Mouse (Mus musculus): ENCODE measurements at regions not wholly inside any gene's neighbourhood (a gene's known extent, or its start where the extent isn't known, plus 50 kb on each side); places are given as distances from the start of the nearest gene placed in this dataset.
"Not testable (repeated sequence)": the region's sequence is repeated elsewhere in the genome, so short reads cannot be mapped to it uniquely, and the experiment has no call there.

DNA sequence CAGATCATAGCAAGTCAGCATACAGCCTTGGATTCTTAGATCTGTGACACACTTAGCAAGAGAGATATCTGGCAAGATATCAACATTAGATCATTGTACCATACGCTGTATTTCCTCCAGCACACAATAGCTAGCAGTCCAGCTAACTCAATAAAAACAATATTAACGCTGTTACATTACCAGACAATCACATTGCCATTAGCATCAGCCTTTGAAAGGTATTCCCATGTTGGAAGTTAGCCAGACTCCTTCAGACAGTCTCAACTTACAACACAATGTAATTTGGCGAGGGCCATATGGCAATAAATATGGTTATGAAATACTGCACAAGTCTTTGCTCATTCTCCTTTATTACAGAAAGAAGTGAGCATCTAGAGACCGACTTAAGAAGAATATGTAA, 1084.0 kb downstream of the Diaph3 start:
- H3K4me1 ChIP-seq (ENCODE audit: control insufficient read depth, insufficient read depth, low read length), result no peaks in the 10 kb centered on the region
- H3K9me3 ChIP-seq (ENCODE audit: control insufficient read depth, low read length), result no peaks in the 10 kb centered on the region
- H3K27me3 ChIP-seq (ENCODE audit: control insufficient read depth, insufficient read depth, low read length), result no peaks in the 10 kb centered on the region
- H3K4me2 ChIP-seq, result no peak overlapping the region
- no peaks in the 10 kb centered on the region for H3K36me3 ChIP-seq (ENCODE audit: control insufficient read depth, insufficient read depth, low read length)
- 89% methylated on average over 4 of the region's 4 CpGs for WGBS
- H3K27ac ChIP-seq (ENCODE audit: low read depth, low read length), result no peak overlapping the region
- no peak overlapping the region for H3K9ac ChIP-seq (ENCODE audit: low read length)
- ATAC-seq (ENCODE audit: low FRiP score) (no peak), DNase-seq (ENCODE audit: low spot score, missing footprints) (no peak)
- H3K4me3 ChIP-seq (ENCODE audit: low read depth, low read length), result no peak overlapping the region

DNA sequence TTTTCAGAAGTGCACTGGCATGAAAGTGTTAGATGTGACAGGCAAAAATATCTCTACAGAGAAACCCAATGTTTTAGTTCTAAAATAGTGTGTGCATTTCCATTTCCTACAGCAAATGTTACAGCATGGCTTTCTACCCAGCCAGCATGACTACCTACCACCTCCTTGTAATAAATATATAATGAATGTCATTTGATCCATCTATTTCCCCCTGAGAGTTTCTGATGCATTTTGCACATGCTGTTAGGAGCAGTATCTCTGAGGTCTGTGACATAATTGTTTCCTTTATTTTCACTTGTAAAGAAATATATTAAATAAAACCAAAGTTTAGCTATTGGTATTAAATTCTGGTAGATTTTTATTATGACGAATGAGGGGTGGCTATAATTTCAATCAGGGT, 1086.4 kb downstream of the Diaph3 start:
- H3K9me3 ChIP-seq (ENCODE audit: control insufficient read depth, low read length), result no peaks in the 10 kb centered on the region
- H3K27ac ChIP-seq (ENCODE audit: low read depth, low read length), result no peak overlapping the region
- H3K36me3 ChIP-seq (ENCODE audit: control insufficient read depth, insufficient read depth, low read length), result no peaks in the 10 kb centered on the region
- ATAC-seq (ENCODE audit: low FRiP score) (no peak), DNase-seq (ENCODE audit: low spot score, missing footprints) (no peak)
- no peak overlapping the region for H3K9ac ChIP-seq (ENCODE audit: low read length)
- H3K27me3 ChIP-seq (ENCODE audit: control insufficient read depth, insufficient read depth, low read length), result no peaks in the 10 kb centered on the region
- no peak overlapping the region for H3K4me2 ChIP-seq
- no peaks in the 10 kb centered on the region for H3K4me1 ChIP-seq (ENCODE audit: control insufficient read depth, insufficient read depth, low read length)
- H3K4me3 ChIP-seq (ENCODE audit: low read depth, low read length), result no peak overlapping the region
- 95% methylated on average over 1 of the region's 1 CpGs for WGBS

GRCm38 (mm10) chr14:86029401-86029800, 1111.6 kb downstream of the Diaph3 start:
- Histone ChIP-seq H3K4me2 (no peak overlapping the region), H3K4me3 (ENCODE audit: low read depth, low read length) (no peak overlapping the region), H3K27ac (ENCODE audit: low read depth, low read length) (no peak overlapping the region), H3K4me1 (ENCODE audit: control insufficient read depth, insufficient read depth, low read length) (no peaks in the 10 kb centered on the region), H3K9ac (ENCODE audit: low read length) (no peak overlapping the region), H3K27me3 (ENCODE audit: control insufficient read depth, insufficient read depth, low read length) (no peaks in the 10 kb centered on the region), H3K36me3 (ENCODE audit: control insufficient read depth, insufficient read depth, low read length) (no peaks in the 10 kb centered on the region), H3K9me3 (ENCODE audit: control insufficient read depth, low read length) (no peaks in the 10 kb centered on the region)
- ATAC-seq (ENCODE audit: low FRiP score) (no peak), DNase-seq (ENCODE audit: low spot score, missing footprints) (no peak)

GRCm38 (mm10) chr14:86017611-86018010, 1123.4 kb downstream of the Diaph3 start:
- H3K4me3 ChIP-seq (ENCODE audit: low read depth, low read length); ATAC-seq (ENCODE audit: low FRiP score); H3K27me3 ChIP-seq (ENCODE audit: control insufficient read depth, insufficient read depth, low read length); H3K9ac ChIP-seq (ENCODE audit: low read length); H3K9me3 ChIP-seq (ENCODE audit: control insufficient read depth, low read length); H3K27ac ChIP-seq (ENCODE audit: low read depth, low read length); H3K4me2 ChIP-seq; DNase-seq (ENCODE audit: low spot score, missing footprints); H3K36me3 ChIP-seq (ENCODE audit: control insufficient read depth, insufficient read depth, low read length); H3K4me1 ChIP-seq (ENCODE audit: control insufficient read depth, insufficient read depth, low read length): not testable (repeated sequence)
- WGBS, result 80% methylated on average over 2 of the region's 2 CpGs
